Mouse (Mus musculus) cerebellum, adult 9-11 months (tissue): ENCODE results near the gene Pglyrp1.
"Not testable (repeated sequence)": the region's sequence is repeated elsewhere in the genome, so short reads cannot be mapped to it uniquely, and the experiment has no call there.

Experiments used
- DNase-seq: peaks from one replicate; pipeline ENCODE4 v3.0.0; 2022

The Pglyrp1 gene

GRCm38 (mm10) chr7:18871031-18871430 lies at the start of gene Pglyrp1:
Gene Pglyrp1 (plus strand): TSS chr7:18871331.
- not testable (repeated sequence) for DNase-seq

DNA sequence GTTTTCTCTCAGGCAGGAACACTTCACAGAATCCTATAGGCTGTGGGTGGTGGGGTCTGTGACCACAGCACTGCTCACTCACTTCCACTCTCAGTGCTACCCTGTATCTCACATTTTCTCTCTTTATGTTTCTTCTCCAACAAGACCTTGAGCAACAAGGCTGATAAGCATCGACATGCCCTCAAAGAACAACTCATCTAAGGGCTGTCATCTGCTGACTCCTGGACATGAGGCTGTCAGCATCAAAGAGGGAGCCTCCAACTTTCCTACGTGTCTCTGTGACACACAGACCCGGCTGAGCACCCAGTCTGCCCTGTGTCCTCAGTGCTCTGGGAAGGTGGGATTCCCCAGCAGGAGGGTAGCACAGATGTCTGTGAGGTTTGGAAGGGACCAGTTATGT lies 49.6 kb upstream of the Pglyrp1 start, which contains the start of gene Psg17:
Psg17 (minus strand) TSS at position 101 of the 400 bp plus-strand sequence.
- no peak for DNase-seq

DNA sequence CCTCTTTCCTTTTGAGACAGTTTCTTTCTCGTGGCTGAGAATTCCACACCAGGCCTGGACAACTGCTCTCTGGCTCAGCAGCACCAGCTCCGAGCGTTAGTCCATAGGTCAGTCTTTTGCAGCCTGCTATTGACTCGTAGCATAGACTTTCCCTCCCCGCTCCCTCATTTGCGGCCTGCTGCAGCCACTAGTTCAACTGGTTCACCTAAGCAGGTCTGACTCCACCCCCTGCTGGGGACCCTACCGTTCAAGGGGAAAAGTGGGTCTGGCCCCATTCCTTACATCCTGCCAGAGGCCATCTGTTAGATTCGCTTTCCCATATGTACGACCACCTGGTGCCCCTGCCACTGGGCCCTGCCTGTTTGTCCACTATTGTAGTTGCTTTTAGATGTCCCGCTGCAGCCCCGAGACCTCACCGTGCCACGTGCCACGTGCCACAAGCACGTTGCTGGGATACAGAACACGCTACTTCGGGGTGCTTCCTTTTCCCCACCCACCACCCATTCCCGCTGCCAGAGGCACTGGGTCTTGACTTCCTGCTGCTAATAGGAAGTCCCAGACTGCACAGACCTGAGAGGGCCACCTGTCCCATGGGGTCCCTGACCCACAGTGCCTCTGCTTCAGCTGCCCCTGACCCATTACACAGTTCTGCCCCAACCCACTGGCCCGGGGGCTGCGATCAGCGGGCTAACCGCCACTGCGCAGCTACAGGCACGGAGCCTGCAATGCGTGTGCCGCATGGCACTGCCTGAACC lies 43.2 kb upstream of the Pglyrp1 start:
- no peak for DNase-seq

GRCm38 (mm10) chr7:18828592-18828991 lies 42.5 kb upstream of the Pglyrp1 start:
- DNase-seq, result no peak

- DNase-seq, result no peak
Measured at GRCm38 (mm10) chr7:18829545-18829944, 41.6 kb upstream of the Pglyrp1 start.

DNA sequence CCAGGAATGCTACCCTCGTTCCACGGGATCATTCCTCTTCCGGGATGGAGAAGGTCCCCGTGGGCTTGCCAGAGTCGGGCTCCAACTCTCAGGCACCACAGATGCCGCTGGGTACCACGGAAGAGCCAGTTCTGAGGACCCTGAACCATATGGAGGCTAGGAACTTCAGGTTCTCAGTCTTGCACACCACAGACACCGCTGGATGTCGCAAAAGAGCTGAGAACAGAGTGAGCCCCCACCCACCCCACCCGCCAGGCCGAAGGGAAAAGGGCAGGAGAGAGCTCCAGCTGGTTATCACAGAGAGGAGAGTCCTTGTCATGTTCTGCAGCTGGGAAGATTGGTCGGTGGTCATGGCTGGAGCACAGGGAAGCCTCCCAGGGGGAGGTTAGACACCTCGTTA lies 38.8 kb upstream of the Pglyrp1 start:
- no peak for DNase-seq

- DNase-seq, result no peak
Measured at GRCm38 (mm10) chr7:18839865-18840264, 31.3 kb upstream of the Pglyrp1 start, which contains the start of gene Mill2. Gene Mill2 (plus strand): TSS chr7:18839966.

GRCm38 (mm10) chr7:18840386-18841173 lies 30.6 kb upstream of the Pglyrp1 start:
- DNase-seq, result peak; percentile 40

- DNase-seq, result no peak
Measured at GRCm38 (mm10) chr7:18841174-18841567, 30.0 kb upstream of the Pglyrp1 start.

DNA sequence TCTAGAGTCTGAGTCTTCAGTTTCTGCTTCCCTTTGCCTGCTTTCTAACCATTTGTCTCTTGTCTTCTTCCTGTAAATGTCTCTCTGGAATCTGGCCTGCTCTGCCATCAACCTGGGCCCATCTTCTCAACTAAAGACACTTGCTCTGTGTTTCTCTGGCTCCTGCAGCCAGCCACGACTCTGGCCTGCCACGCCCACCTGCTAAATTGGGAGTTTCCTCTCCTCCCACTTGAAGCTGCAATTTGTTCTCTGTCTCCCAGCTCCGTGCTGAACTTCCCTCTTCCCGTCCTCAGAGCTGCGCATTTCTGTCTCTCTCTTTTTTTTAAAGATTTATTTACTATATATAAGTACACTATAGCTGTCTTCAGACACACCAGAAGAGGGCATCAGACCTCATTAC lies 26.3 kb upstream of the Pglyrp1 start:
- DNase-seq, result no peak

DNA sequence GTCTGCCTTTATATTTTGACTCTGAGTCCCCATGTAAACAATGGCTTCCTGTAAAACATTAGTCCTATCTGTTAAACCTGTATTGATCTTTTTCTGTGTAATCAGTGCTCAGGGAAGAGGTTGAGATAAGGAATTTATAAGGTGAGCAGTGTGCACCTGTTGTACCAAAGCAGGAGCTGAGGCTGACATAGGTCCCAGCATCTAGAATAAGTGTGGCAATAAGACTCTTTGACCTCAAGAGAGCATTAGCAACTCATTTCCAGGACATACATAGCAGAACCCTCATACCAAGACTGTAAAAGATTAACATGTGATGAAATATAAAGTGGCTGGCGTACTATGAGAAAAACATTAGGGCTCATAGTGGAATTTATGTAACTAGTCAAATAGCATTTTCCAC lies 22.7 kb upstream of the Pglyrp1 start:
- DNase-seq, result no peak

DNA sequence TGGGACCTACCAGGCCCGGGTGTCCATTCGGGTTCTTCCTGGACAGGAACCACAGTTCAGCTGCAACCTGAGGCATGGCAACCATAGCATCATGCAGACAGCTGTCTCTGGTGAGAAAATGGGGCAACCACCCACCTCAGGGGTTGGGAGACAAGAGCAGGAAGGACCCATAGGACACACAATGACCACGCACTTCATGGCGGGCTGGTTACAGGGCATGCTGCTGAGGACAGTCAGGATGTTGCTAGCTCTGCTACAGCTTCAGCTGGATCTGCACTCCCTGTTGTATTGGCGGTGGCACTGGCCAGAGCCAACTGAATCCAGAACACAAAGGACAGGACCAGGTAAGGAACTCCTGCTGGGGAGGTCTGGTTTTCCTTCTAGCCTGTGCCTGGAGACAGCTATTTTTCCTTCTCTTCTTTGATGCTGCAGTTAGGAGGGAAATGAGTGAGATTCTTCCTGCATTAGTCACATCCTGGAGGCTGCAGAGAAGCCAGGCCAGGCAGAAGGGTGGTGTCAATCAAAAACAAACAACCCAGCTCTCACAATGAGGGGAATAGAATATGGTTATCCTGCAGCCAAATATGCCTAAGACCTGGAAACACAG lies 12.7 kb upstream of the Pglyrp1 start:
- no peak for DNase-seq

GRCm38 (mm10) chr7:18862801-18863200 lies 8.3 kb upstream of the Pglyrp1 start:
- DNase-seq, result no peak

DNA sequence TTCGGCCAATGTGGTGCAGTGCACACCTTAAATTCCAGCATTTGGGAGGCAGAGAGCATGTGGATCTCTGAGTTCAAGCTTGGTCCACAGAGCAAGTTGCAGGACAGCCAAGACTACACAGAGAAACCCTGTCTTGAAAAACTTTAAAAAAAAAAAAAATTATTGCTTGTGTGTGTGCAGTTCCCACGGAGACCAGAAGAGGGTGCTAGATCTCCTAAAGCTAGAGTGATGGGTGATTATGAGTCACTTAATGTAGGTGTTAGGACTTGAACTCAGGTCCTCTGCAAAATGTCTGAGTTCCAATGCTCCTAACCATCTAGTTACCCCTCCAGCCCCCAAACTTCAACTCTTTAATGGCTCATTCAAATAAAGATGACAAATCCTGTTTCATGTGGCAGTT lies 2.6 kb upstream of the Pglyrp1 start:
- DNase-seq, result no peak

DNA sequence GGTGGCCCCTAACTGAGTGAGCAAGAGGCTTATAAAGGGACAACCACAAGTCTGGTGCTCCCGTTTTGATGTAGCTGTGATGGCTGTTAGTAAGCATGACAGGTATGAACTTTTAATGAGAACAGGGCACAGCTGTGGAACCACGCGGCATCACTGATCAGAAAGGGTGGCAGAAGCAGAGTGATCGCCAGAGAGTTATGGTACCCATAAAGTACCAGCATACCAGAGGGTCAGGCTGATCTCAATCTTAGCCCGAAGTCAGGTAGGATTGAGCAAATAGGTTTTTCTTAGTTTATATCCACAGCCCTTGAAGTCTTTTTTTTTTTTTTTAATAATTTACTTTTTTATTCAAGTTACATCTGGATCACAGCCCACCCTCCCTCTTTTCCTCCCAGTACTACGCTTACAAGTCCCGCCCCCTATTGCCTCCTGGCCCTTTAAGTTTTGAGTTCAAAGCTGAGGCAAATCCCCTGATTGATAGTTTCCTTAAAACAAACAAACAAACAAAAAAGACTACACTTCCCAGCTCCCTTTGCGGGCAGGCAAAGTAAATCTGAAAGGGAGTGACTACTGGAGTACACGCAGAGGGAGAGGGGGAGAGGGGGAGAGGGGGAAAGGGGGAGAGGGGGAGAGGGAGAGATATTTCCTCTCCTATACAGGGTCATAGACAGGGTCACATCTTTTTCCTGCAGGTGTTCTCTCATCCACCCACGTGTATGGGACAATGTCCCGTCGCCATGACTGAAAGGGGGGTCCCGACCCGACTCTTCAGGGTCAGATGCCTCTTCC lies 1.1 kb downstream of the Pglyrp1 start:
- DNase-seq, result no peak

- DNase-seq, result no peak
Measured at GRCm38 (mm10) chr7:18872816-18873215, 1.7 kb downstream of the Pglyrp1 start.

- DNase-seq, result peak; percentile 64
Measured at GRCm38 (mm10) chr7:18873253-18873652, 2.1 kb downstream of the Pglyrp1 start.

- DNase-seq, result no peak
Measured at GRCm38 (mm10) chr7:18875372-18875771, 4.2 kb downstream of the Pglyrp1 start.

DNA sequence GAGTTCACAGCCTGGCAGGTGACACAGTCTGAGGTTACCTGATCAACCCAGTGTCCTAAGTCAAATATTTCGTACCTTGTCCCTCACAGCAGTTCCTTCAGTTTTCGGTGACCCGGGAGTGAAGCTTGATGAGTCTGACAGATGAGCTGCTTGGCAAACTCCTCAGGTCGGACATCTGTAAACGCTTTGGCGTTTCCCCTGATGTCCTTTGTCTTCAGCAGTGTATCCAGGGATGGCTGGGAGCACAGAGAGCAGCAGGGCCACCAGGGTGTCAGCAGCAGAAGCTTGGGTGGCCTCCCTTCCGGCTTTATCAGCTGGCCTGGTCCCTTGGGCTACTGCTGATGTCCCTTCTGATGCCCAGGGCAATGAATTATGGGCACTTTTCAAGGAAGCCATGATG lies 7.6 kb downstream of the Pglyrp1 start:
- no peak for DNase-seq

DNA sequence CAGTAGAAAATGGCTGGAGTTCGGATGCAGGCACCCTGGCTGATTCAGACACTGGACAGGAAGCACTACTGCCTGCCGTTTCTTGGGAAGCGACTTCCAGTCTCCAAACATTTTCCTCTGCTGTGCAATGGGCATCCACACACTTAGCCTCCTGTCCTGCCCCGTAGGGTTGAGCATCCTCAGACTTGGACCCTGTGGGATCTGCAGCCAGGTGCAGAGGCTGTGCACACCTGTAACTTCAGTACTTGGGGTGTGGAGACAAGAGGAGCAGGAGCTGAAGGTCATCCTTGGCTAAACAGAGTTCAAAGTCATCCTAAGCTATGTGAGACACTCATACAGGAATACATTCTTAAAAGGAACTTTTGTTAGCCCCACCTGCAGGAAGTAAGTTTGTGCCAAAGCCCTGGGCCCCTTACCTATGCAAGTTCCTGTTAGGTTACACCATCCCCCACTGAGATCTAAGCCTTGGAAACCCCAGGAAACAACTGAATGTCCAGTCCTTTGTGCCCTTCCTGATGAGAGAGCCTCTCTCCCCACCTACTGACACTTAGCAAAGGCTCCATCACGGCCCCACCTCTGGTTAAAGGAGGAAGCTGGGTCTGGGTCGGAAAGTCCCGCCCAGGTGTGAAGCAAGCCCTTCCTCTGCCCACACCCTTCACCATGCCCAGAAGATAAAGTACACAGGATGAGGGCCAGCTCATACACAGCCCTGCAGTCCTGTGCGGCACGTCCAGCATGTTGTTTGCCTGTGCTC lies 13.0 kb downstream of the Pglyrp1 start:
- DNase-seq, result no peak

DNA sequence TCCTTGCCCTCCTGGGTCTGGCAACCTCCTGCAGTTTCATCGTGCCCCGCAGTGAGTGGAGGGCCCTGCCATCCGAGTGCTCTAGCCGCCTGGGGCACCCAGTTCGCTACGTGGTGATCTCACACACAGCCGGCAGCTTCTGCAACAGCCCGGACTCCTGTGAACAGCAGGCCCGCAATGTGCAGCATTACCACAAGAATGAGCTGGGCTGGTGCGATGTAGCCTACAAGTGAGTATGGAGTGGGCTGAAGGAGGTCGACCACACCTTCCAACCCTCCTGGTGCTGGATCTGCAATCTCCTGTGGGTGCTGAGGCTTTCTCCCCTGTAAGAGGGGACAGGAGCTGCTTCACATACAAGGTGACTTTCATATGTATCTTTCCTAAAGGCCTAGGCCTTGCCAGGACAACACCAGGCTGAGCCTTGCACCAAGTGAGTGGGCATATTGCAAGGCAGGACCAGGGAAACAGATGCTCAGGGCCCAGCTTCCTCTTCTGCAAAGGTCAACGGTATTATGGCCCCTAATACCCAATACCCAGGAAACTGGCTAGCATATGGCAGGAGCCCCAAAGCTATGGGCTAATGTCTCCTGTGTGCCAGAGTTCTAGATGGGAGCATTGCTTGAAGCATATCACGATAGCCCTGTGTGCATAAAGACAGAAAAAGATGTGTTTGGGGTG lies 13.8 kb downstream of the Pglyrp1 start:
- no peak for DNase-seq

GRCm38 (mm10) chr7:18886963-18887362 lies 15.8 kb downstream of the Pglyrp1 start:
- no peak for DNase-seq
